Mouse (Mus musculus) myocyte (in vitro differentiated cells): ENCODE data around the gene Snap23. TPM values are rescaled to one million over a fixed set of nuclear protein-coding genes. Genes with fewer than 3 reads are reported as not detected.
"Not testable (repeated sequence)": the region's sequence is repeated elsewhere in the genome, so short reads cannot be mapped to it uniquely, and the experiment has no call there.

Source experiments
- H3K27me3 ChIP-seq: one replicate; pipeline ENCODE4 v1.6.1; 2011; ENCODE audit not compliant: control insufficient read depth, insufficient read depth, insufficient read length
- H3K36me3 ChIP-seq: one replicate; pipeline ENCODE4 v1.6.1; 2011; ENCODE audit not compliant: control insufficient read depth, insufficient read depth
- H3K4me2 ChIP-seq: one replicate; pipeline ENCODE4 v1.6.1; 2011; ENCODE audit warnings: low read depth, control low read depth
- H3K4me3 ChIP-seq: one replicate; pipeline ENCODE4 v1.5.1; 2011; ENCODE audit warnings: mild to moderate bottlenecking, control low read depth, moderate library complexity
- H3K79me2 ChIP-seq: one replicate; pipeline ENCODE4 v1.6.1; 2011; ENCODE audit not compliant: control insufficient read depth, insufficient read depth
- H3ac ChIP-seq: one replicate; pipeline ENCODE4 v1.6.1; 2011; ENCODE audit not compliant: control insufficient read depth, insufficient read length
- CEBPB ChIP-seq: IDR thresholded peaks from 2 replicates; pipeline ENCODE4 v1.6.1; 2011; ENCODE audit warnings: mild to moderate bottlenecking, moderate library complexity; ENCODE audit not compliant: poor library complexity, insufficient read depth, severe bottlenecking
- E2F4 ChIP-seq: IDR thresholded peaks from one replicate; pipeline ENCODE4 v1.6.1; 2011; ENCODE audit warnings: mild to moderate bottlenecking, control low read depth, moderate library complexity; ENCODE audit not compliant: insufficient read depth
- MAX ChIP-seq: IDR thresholded peaks from one replicate; pipeline ENCODE4 v1.6.1; 2011; ENCODE audit warnings: low read depth, mild to moderate bottlenecking, control low read depth
- MYOD1 ChIP-seq, 3 experiments: IDR thresholded peaks; one replicate each; pipeline ENCODE4 v1.6.1; 2011; ENCODE audit warnings: control low read depth in 2 of 3, low read depth in 2 of 3, mild to moderate bottlenecking in 2 of 3, moderate library complexity in 1 of 3; ENCODE audit not compliant: insufficient read length in 2 of 3, control insufficient read depth in 1 of 3
- MYOG ChIP-seq, 3 experiments: IDR thresholded peaks; one replicate each; pipeline ENCODE4 v1.6.1; 2011; ENCODE audit warnings: control low read depth in 2 of 3, low read depth in 2 of 3, mild to moderate bottlenecking in 2 of 3; ENCODE audit not compliant: insufficient read length in 2 of 3, control insufficient read depth in 1 of 3, insufficient read depth in 1 of 3
- POLR2A ChIP-seq: IDR thresholded peaks from one replicate; pipeline ENCODE4 v1.6.1; 2011; ENCODE audit warnings: low read depth, mild to moderate bottlenecking, control low read depth, moderate library complexity; ENCODE audit not compliant: insufficient read length
- POLR2AphosphoS2 ChIP-seq: IDR thresholded peaks from one replicate; pipeline ENCODE4 v1.6.1; 2011; ENCODE audit warnings: low read depth, control low read depth; ENCODE audit not compliant: insufficient read length
- REST ChIP-seq: IDR thresholded peaks from one replicate; pipeline ENCODE4 v1.6.1; 2011; ENCODE audit warnings: mild to moderate bottlenecking, control low read depth, moderate library complexity; ENCODE audit not compliant: insufficient read depth, insufficient read length
- SRF ChIP-seq: IDR thresholded peaks from one replicate; pipeline ENCODE4 v1.6.1; 2011; ENCODE audit warnings: low read depth; ENCODE audit not compliant: control insufficient read depth, insufficient read length
- TCF12 ChIP-seq: IDR thresholded peaks from one replicate; pipeline ENCODE4 v1.6.1; 2011; ENCODE audit warnings: mild to moderate bottlenecking, control low read depth; ENCODE audit not compliant: poor library complexity, insufficient read depth, severe bottlenecking
- TCF3 ChIP-seq: IDR thresholded peaks from one replicate; pipeline ENCODE4 v1.6.1; 2011; ENCODE audit warnings: low read depth, control low read depth; ENCODE audit not compliant: insufficient read length
- USF1 ChIP-seq: IDR thresholded peaks from one replicate; pipeline ENCODE4 v1.6.1; 2011; ENCODE audit warnings: low read depth, mild to moderate bottlenecking, control low read depth, moderate library complexity
- polyA plus RNA-seq: library from polyadenylated mRNA; unstranded; fragments of >200 nt; fragmentation: generic; extraction: Trizol; gene quantifications from one replicate; pipeline ENCODE4 v1.2.1, GENCODE M21; 2012; ENCODE audit warnings: missing spikeins

Gene Snap23
- polyA plus RNA-seq, 1 experiment: 15.3 TPM

GRCm38 (mm10) chr2:120556868-120557267 lies 10.6 kb upstream of the Snap23 start:
- no peak for TF ChIP-seq CEBPB
- TF ChIP-seq USF1: no peak
- TF ChIP-seq E2F4: no peak
- Histone ChIP-seq H3ac (no peak overlapping the region), H3K27me3 (no peaks in the 10 kb centered on the region), H3K79me2 (peaks cover 61% of the 10 kb centered on the region), H3K36me3 (peaks cover 18% of the 10 kb centered on the region), H3K4me3 (no peak overlapping the region), H3K4me2 (no peak overlapping the region)

- Histone ChIP-seq H3ac (no peak overlapping the region), H3K4me2 (no peak overlapping the region), H3K4me3 (no peak overlapping the region), H3K36me3 (peaks cover 4% of the 10 kb centered on the region), H3K27me3 (no peaks in the 10 kb centered on the region), H3K79me2 (peaks cover 78% of the 10 kb centered on the region)
- TF ChIP-seq MYOG (IDR thresholded peaks at IDR 0.05; ENCODE audit: control insufficient read depth in 1 of 3, insufficient read depth in 1 of 3, insufficient read length in 2 of 3, low read depth in 2 of 3) (no peak), USF1 (no peak), E2F4 (no peak), POLR2AphosphoS2 (no peak), MYOD1 (IDR thresholded peaks at IDR 0.05; ENCODE audit: control insufficient read depth in 1 of 3, insufficient read length in 2 of 3, low read depth in 2 of 3) (no peak), MAX (no peak), POLR2A (no peak), CEBPB (no peak), TCF3 (no peak), TCF12 (no peak), REST (no peak), SRF (no peak)
These were observed 8.7 kb upstream of the Snap23 start for GRCm38 (mm10) chr2:120558813-120559212.

GRCm38 (mm10) chr2:120561524-120561923 lies 5.9 kb upstream of the Snap23 start:
- TF ChIP-seq REST (no peak), TCF12 (no peak), MYOG (IDR thresholded peaks at IDR 0.05; ENCODE audit: control insufficient read depth in 1 of 3, insufficient read depth in 1 of 3, insufficient read length in 2 of 3, low read depth in 2 of 3) (no peak), CEBPB (no peak), E2F4 (no peak), MAX (no peak), TCF3 (no peak), POLR2A (no peak)
- H3K4me2 ChIP-seq: peak overlapping the region; percentile 25
- no peaks in the 10 kb centered on the region for H3K27me3 ChIP-seq
- H3K4me3 ChIP-seq: no peak overlapping the region
- peaks cover 65% of the 10 kb centered on the region for H3K79me2 ChIP-seq
- no peaks in the 10 kb centered on the region for H3K36me3 ChIP-seq
- no peak overlapping the region for H3ac ChIP-seq

GRCm38 (mm10) chr2:120562859-120563234 lies 4.6 kb upstream of the Snap23 start:
- TF ChIP-seq MAX (no peak), TCF12 (no peak), USF1 (no peak), POLR2A (no peak), E2F4 (no peak), TCF3 (no peak), POLR2AphosphoS2 (no peak), MYOD1 (IDR thresholded peaks at IDR 0.05; ENCODE audit: control insufficient read depth in 1 of 3, insufficient read length in 2 of 3, low read depth in 2 of 3) (no peak), REST (no peak), MYOG (IDR thresholded peaks at IDR 0.05; ENCODE audit: control insufficient read depth in 1 of 3, insufficient read depth in 1 of 3, insufficient read length in 2 of 3, low read depth in 2 of 3) (no peak), CEBPB (no peak), SRF (no peak)
- Histone ChIP-seq H3K27me3 (no peaks in the 10 kb centered on the region), H3K36me3 (no peaks in the 10 kb centered on the region), H3K4me3 (peak overlapping the region; percentile 65), H3K79me2 (peaks cover 54% of the 10 kb centered on the region), H3K4me2 (peak overlapping the region; percentile 64), H3ac (peak overlapping the region; percentile 84)

- Histone ChIP-seq H3K36me3 (no peaks in the 10 kb centered on the region), H3K79me2 (peaks cover 54% of the 10 kb centered on the region), H3K4me2 (peak within 1 kb of the TSS; percentile 64), H3K4me3 (peak within 1 kb of the TSS; percentile 65), H3K27me3 (no peaks in the 10 kb centered on the region), H3ac (peak within 1 kb of the TSS; percentile 84)
- TF ChIP-seq TCF3: no peak
- TF ChIP-seq CEBPB: no peak
- TF ChIP-seq TCF12: no peak
- TF ChIP-seq USF1: no peak
- TF ChIP-seq E2F4: no peak
- peak; percentile 75 for TF ChIP-seq POLR2AphosphoS2
- TF ChIP-seq MYOG (IDR thresholded peaks at IDR 0.05; ENCODE audit: control insufficient read depth in 1 of 3, insufficient read depth in 1 of 3, insufficient read length in 2 of 3, low read depth in 2 of 3): peak in 2 of 3 experiments; percentile 56 to 69
- peak; percentile 82 for TF ChIP-seq POLR2A
- TF ChIP-seq SRF: peak; percentile 31
- TF ChIP-seq MYOD1 (IDR thresholded peaks at IDR 0.05; ENCODE audit: control insufficient read depth in 1 of 3, insufficient read length in 2 of 3, low read depth in 2 of 3): peak in 2 of 3 experiments; percentile 64 to 67
- TF ChIP-seq REST: no peak
- TF ChIP-seq MAX: no peak
These were observed 4.1 kb upstream of the Snap23 start, which contains the start of gene Zfp106 for GRCm38 (mm10) chr2:120563235-120563990. TSS of gene Zfp106 (minus strand) at chr2:120563843.

- not testable (repeated sequence) for H3ac ChIP-seq, H3K27me3 ChIP-seq, H3K4me2 ChIP-seq, H3K36me3 ChIP-seq
- Histone ChIP-seq H3K79me2 (peaks cover 56% of the 10 kb centered on the region), H3K4me3 (peak overlapping the region; percentile 65)
These were observed 2.8 kb upstream of the Snap23 start for GRCm38 (mm10) chr2:120564548-120565188.
